ENCODE assay signal across 8 mouse cellular contexts in genomic region chr14:29090074-29090473, GRCm38 (mm10).
DNase-seq lines count a peak whose midpoint lies in the region; ATAC-seq and TF ChIP-seq lines count a peak whose summit lies in the region.

No protein-coding gene starts in this region.

- H3K4me1 ChIP-seq in bone marrow, adult 2 months (ENCODE audit: control insufficient read depth, insufficient read depth, low read length), result no peaks in the 10 kb centered on the region
- peaks cover 31% of the 10 kb centered on the region for H3K4me1 ChIP-seq in embryonic facial prominence, embryonic 13.5 days
- H3K4me1 ChIP-seq in kidney, embryonic 16.5 days (ENCODE audit: insufficient read depth, low read length), result no peaks in the 10 kb centered on the region
- peaks cover 11% of the 10 kb centered on the region; the same call in 1 of the 2 replicates for H3K4me1 ChIP-seq in limb, embryonic 15.5 days
- no peaks in the 10 kb centered on the region for H3K4me1 ChIP-seq in neural tube, embryonic 12.5 days

- no peaks in the 10 kb centered on the region for H3K27me3 ChIP-seq in embryonic facial prominence, embryonic 13.5 days
- H3K27me3 ChIP-seq in kidney, embryonic 16.5 days (ENCODE audit: insufficient read depth, low read length), result peaks cover 11% of the 10 kb centered on the region
- peaks cover 17% of the 10 kb centered on the region; the same call in 1 of the 2 replicates for H3K27me3 ChIP-seq in limb, embryonic 15.5 days
- no peaks in the 10 kb centered on the region for H3K27me3 ChIP-seq in neural tube, embryonic 12.5 days (replicated peaks)

- DNase-seq in A20 (ENCODE audit: low read depth, low spot score), result peak; percentile 1
- peak; percentile 31 to 51 for DNase-seq in heart, adult 9 months (ENCODE audit: low spot score in 2 of 2)
- DNase-seq in urinary bladder, adult 18-20 months (ENCODE audit: low spot score in 2 of 2), result peak; percentile 60 to 71

- 0 out of 2 replicates have a peak, but pooled peaks have one; percentile 26 for ATAC-seq in embryonic facial prominence, embryonic 13.5 days (ENCODE audit: insufficient number of reproducible peaks, insufficient read depth, low FRiP score, low TSS enrichment, low read depth)
- ATAC-seq in kidney, embryonic 16.5 days (ENCODE audit: low FRiP score, low TSS enrichment), result peak; percentile 91
- 0 out of 2 replicates have a peak, but pooled peaks have one; percentile 58 for ATAC-seq in limb, embryonic 15.5 days (ENCODE audit: insufficient number of reproducible peaks, low FRiP score, low TSS enrichment, low read depth)
- peak; percentile 70; the same call in 1 of the 2 replicates for ATAC-seq in neural tube, embryonic 12.5 days (ENCODE audit: low FRiP score, low read depth)

- H3K9me3 ChIP-seq in embryonic facial prominence, embryonic 13.5 days, result no peaks in the 10 kb centered on the region
- no peaks in the 10 kb centered on the region for H3K9me3 ChIP-seq in kidney, embryonic 16.5 days (ENCODE audit: low read length)
- no peaks in the 10 kb centered on the region for H3K9me3 ChIP-seq in limb, embryonic 15.5 days
- no peaks in the 10 kb centered on the region for H3K9me3 ChIP-seq in neural tube, embryonic 12.5 days

- 5% methylated on average over 5 of the region's 5 CpGs for WGBS in bone marrow, adult 2 months
- 6% methylated on average over 5 of the region's 5 CpGs for WGBS in embryonic facial prominence, embryonic 13.5 days
- 3% methylated on average over 5 of the region's 5 CpGs for WGBS in kidney, embryonic 16.5 days
- WGBS in limb, embryonic 15.5 days, result 3% methylated on average over 5 of the region's 5 CpGs
- WGBS in neural tube, embryonic 12.5 days, result 4% methylated on average over 5 of the region's 5 CpGs

- H3K4me3 ChIP-seq in bone marrow, adult 2 months (replicated peaks; ENCODE audit: control insufficient read depth, low read depth, low read length), result no peak overlapping the region
- H3K4me3 ChIP-seq in embryonic facial prominence, embryonic 13.5 days, result no peak overlapping the region
- no peak overlapping the region for H3K4me3 ChIP-seq in kidney, embryonic 16.5 days (ENCODE audit: low read length)
- no peak overlapping the region for H3K4me3 ChIP-seq in limb, embryonic 15.5 days
- H3K4me3 ChIP-seq in neural tube, embryonic 12.5 days, result no peak overlapping the region

- no peak overlapping the region for H3K9ac ChIP-seq in embryonic facial prominence, embryonic 13.5 days
- no peak overlapping the region for H3K9ac ChIP-seq in kidney, embryonic 16.5 days (replicated peaks; ENCODE audit: low read length)
- no peak overlapping the region for H3K9ac ChIP-seq in limb, embryonic 15.5 days
- no peak overlapping the region for H3K9ac ChIP-seq in neural tube, embryonic 12.5 days

- peak; percentile 26; the same call in 1 of the 2 replicates for TF ChIP-seq CTCF in bone marrow, adult 2 months (IDR thresholded peaks at IDR 0.05; ENCODE audit: control insufficient read depth, insufficient read depth, low read length)

- H3K4me2 ChIP-seq in embryonic facial prominence, embryonic 13.5 days, result no peak overlapping the region
- H3K4me2 ChIP-seq in kidney, embryonic 16.5 days (replicated peaks; ENCODE audit: low read depth, low read length), result no peak overlapping the region
- no peak overlapping the region for H3K4me2 ChIP-seq in limb, embryonic 15.5 days
- no peak overlapping the region for H3K4me2 ChIP-seq in neural tube, embryonic 12.5 days (replicated peaks)

- no peak overlapping the region for H3K27ac ChIP-seq in bone marrow, adult 2 months (ENCODE audit: control insufficient read depth, insufficient read depth, low read depth, low read length, poor library complexity)
- peak overlapping the region; percentile 55; the same call in 1 of the 2 replicates for H3K27ac ChIP-seq in embryonic facial prominence, embryonic 13.5 days
- H3K27ac ChIP-seq in kidney, embryonic 16.5 days (ENCODE audit: low read length), result no peak overlapping the region
- H3K27ac ChIP-seq in limb, embryonic 15.5 days, result no peak overlapping the region
- H3K27ac ChIP-seq in neural tube, embryonic 12.5 days, result no peak overlapping the region

- no peaks in the 10 kb centered on the region for H3K36me3 ChIP-seq in embryonic facial prominence, embryonic 13.5 days
- H3K36me3 ChIP-seq in kidney, embryonic 16.5 days (ENCODE audit: insufficient read depth, low read length), result no peaks in the 10 kb centered on the region
- no peaks in the 10 kb centered on the region for H3K36me3 ChIP-seq in limb, embryonic 15.5 days
- no peaks in the 10 kb centered on the region for H3K36me3 ChIP-seq in neural tube, embryonic 12.5 days

- TF ChIP-seq POLR2A in bone marrow, adult 2 months (IDR thresholded peaks at IDR 0.05; ENCODE audit: borderline replicate concordance, control insufficient read depth, low read depth, low read length), result no peak

Comparison
In these comparisons a context has a peak if more than half of its experiments do, and no peak if none do; other contexts are left out.
1. DNase-seq: peak in every context shown above with its lines; median percentile 66 in urinary bladder, adult 18-20 months; 41 in heart, adult 9 months; 1 in A20.
2. ATAC-seq: peak in every context shown above with its lines; median percentile 91 in kidney, embryonic 16.5 days; 70 in neural tube, embryonic 12.5 days; 58 in limb, embryonic 15.5 days; 26 in embryonic facial prominence, embryonic 13.5 days.